1 mouse cellular context compared by ENCODE assay signal in the genomic region with DNA sequence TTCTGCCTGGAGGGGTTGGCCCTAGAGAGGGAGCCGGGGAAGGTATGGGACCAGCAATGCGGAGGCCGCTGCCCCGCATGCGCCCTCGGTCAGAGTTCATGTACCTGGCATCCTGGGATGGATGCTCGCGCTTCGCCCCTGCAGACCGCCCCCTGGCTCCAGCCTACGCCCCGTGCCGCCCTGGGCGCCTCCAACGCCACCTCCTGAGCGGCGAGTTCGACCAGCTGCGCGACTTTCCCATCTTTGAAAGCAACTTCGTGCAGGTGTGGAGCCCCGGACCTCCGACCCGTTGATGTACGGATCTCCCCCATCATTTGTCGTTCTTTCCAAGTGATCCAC.
A peak's percentile ranks its signal among the peaks of the same experiment; 100 is the strongest.
TF ChIP-seq lines count a peak whose summit lies in the region.

No protein-coding gene starts in this region.

TF ChIP-seq in CH12.LX, 34 proteins besides CTCF, POLR2A, EP300 and RAD21:
- peak; percentile 87; the same call in 1 of the 2 replicates for TF ChIP-seq ZMIZ1 (IDR thresholded peaks at IDR 0.05; ENCODE audit: low read depth, low read length)
- TF ChIP-seq JUND (conservative IDR thresholded peaks at IDR 0.05; ENCODE audit: low read depth, low read length) = no peak
